Mouse (Mus musculus) E14TG2a.4 (cell line): ENCODE results near the gene Evi5.

Experiments
- CTCF ChIP-seq: conservative IDR thresholded peaks from 2 replicates; pipeline ENCODE4 v1.5.1; 2014; ENCODE audit warnings: low read length
- NANOG ChIP-seq: IDR thresholded peaks from 2 replicates; pipeline ENCODE4 v1.6.1; 2014; ENCODE audit warnings: borderline replicate concordance, low read length, mixed read lengths

DNA sequence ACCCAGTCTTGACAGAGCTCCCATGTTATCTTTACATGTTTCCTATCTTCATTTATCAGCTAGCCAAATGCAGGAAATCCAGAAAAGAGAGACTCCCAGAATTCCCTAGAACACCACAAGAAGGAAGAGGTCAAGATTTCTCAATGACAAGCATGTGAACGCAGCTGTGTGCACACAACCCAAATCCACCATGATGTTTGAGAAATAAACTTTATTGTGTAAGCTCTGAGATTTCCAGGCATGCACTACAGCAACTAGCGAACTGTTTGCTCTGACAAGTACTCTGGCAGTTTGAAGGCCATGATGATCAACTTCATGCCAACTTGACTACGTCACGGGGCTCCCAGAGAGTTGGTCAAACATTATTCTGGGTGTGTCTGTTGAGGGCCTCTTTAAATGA lies 169.2 kb downstream of the Evi5 start:
- TF ChIP-seq CTCF (no peak), NANOG (no peak)
